Mouse (Mus musculus) lung, embryonic 14.5 days (tissue): ENCODE measurements around the gene Ager. TPM values are rescaled to one million over a fixed set of nuclear protein-coding genes. Genes with fewer than 3 reads are reported as not detected.
A peak's percentile ranks its signal among the peaks of the same experiment; 100 is the strongest.

ENCODE experiments used
- ATAC-seq: fragments of 200-750 bp; cut with Nextera tagmentation; 2 replicates; pipeline ENCODE4 v1.8.0; 2017; ENCODE audit warnings: mild to moderate bottlenecking, moderate TSS enrichment, moderate library complexity; ENCODE audit not compliant: insufficient read depth
- DNase-seq: peaks from one replicate; pipeline ENCODE4 v3.0.0-alpha.2; 2015
- H3K27ac ChIP-seq: fragments of 300-500 bp; sonication (generic); 2 replicates; pipeline ENCODE4 v1.5.1; 2014; ENCODE audit warnings: low read depth, mild to moderate bottlenecking, moderate library complexity
- H3K27me3 ChIP-seq: fragments of 300-500 bp; sonication (generic); 2 replicates; pipeline ENCODE4 v1.6.1; 2014; ENCODE audit warnings: low read length, control low read depth; ENCODE audit not compliant: insufficient read depth
- H3K36me3 ChIP-seq: fragments of 300-500 bp; sonication (generic); 2 replicates; pipeline ENCODE4 v1.6.1; 2014; ENCODE audit warnings: control low read depth; ENCODE audit not compliant: insufficient read depth
- H3K4me1 ChIP-seq: fragments of 300-500 bp; sonication (generic); 2 replicates; pipeline ENCODE4 v1.6.1; 2014; ENCODE audit warnings: antibody characterized with exemption, control low read depth; ENCODE audit not compliant: insufficient read depth
- H3K4me2 ChIP-seq: fragments of 300-500 bp; sonication (generic); 2 replicates; pipeline ENCODE4 v1.6.1; 2014; ENCODE audit warnings: mild to moderate bottlenecking
- H3K4me3 ChIP-seq: fragments of 300-500 bp; sonication (generic); 2 replicates; pipeline ENCODE4 v1.5.1; 2014; ENCODE audit warnings: low read depth, low read length
- H3K9ac ChIP-seq: fragments of 300-500 bp; sonication (generic); 2 replicates; pipeline ENCODE4 v1.6.1; 2014
- H3K9me3 ChIP-seq: fragments of 300-500 bp; sonication (generic); 2 replicates; pipeline ENCODE4 v1.6.1; 2016; ENCODE audit warnings: low read depth, low read length, control low read depth
- CTCF ChIP-seq: IDR thresholded peaks from 2 replicates; pipeline ENCODE4 v1.5.1; 2016; ENCODE audit warnings: antibody characterized with exemption, low read depth
- WGBS: fragments of 180-500 bp; shearing (Covaris S2); extraction: QIAGEN DNeasy Blood & Tissue Kit; methylation state at CpG from one replicate; pipeline ENCODE4 v1.1.7; 2014; 5-methylcytosine and 5-hydroxymethylcytosine counted together
- polyA plus RNA-seq: library from polyadenylated mRNA; unstranded; fragments of >200 nt; fragmentation: Nextera tagmentation; extraction: Ambion mirVana; gene quantifications from 2 replicates; pipeline ENCODE4 v1.2.1, GENCODE M21; 2014

Ager gene
- polyA plus RNA-seq, 1 experiment from 2014 or later: 64.7 TPM

DNA sequence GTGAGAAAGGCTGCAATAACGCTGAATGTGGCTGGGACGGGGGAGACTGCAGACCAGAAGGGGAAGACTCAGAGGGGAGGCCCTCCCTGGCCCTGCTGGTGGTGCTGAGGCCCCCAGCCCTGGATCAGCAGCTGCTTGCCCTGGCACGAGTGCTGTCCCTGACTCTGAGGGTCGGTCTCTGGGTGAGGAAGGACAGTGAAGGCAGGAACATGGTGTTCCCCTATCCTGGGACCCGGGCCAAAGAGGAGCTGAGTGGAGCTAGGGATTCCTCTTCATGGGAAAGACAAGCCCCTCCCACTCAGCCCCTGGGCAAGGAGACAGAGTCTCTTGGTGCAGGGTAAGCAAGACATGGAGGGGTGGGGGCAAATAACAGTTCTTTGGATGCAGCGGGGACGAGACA lies 14.3 kb upstream of the Ager start:
- no peak overlapping the region for H3K9ac ChIP-seq
- no peak overlapping the region for H3K4me2 ChIP-seq
- DNase-seq (no peak), ATAC-seq (no peak)
- no peaks in the 10 kb centered on the region for H3K27me3 ChIP-seq
- H3K36me3 ChIP-seq: no peaks in the 10 kb centered on the region
- peaks cover 14% of the 10 kb centered on the region; the same call in 1 of the 2 replicates for H3K4me1 ChIP-seq
- H3K27ac ChIP-seq: no peak overlapping the region
- H3K9me3 ChIP-seq: no peaks in the 10 kb centered on the region
- no peak for TF ChIP-seq CTCF
- 56% methylated on average over 7 of the region's 7 CpGs for WGBS
- no peak overlapping the region for H3K4me3 ChIP-seq

DNA sequence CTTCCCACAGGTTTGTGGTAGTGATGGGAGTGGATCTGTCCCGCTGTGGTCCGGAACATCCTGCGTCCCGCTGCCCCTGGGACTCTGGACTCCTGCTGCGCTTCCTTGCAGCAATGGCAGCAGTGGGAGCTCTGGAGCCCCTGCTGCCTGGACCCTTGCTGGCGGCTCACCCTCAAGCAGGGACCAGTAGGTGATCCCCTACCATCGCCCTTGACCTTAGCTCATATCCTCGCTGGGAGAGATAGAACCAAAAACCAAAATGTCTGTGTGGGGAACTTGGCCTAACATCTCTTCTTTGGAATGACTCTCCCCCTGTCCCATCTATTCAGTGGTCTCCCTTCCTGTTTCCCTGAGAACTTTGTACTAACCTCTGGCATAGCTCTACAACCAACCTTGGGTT lies 13.8 kb upstream of the Ager start:
- H3K27me3 ChIP-seq: no peaks in the 10 kb centered on the region
- ATAC-seq: no peak
- no peaks in the 10 kb centered on the region for H3K9me3 ChIP-seq
- H3K9ac ChIP-seq: no peak overlapping the region
- no peak overlapping the region for H3K4me3 ChIP-seq
- H3K4me1 ChIP-seq: peaks cover 14% of the 10 kb centered on the region; the same call in 1 of the 2 replicates
- H3K27ac ChIP-seq: no peak overlapping the region
- no peaks in the 10 kb centered on the region for H3K36me3 ChIP-seq
- no peak for TF ChIP-seq CTCF
- no peak overlapping the region for H3K4me2 ChIP-seq
- WGBS: 84% methylated on average over 8 of the region's 8 CpGs
- no peak for DNase-seq

DNA sequence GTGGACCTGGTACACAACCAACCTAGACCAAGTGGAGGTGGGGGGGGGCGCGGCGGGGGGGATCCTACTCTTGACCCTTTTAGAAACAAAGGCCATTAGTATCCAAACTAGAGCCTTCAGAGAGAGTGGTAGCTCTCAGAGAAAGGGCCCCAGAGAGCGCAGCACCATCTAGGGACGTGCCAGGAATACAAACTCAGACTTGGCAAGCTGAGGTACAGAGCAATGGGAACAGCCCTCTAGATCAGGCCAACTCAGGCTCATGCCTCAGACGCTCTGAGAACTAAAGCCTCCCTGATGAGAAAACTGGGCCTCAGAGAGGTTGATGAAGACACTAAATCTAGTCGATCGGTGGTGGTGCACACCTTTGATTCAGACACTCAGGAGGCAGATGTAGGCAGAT lies 12.5 kb upstream of the Ager start:
- WGBS: 89% methylated on average over 8 of the region's 8 CpGs

DNA sequence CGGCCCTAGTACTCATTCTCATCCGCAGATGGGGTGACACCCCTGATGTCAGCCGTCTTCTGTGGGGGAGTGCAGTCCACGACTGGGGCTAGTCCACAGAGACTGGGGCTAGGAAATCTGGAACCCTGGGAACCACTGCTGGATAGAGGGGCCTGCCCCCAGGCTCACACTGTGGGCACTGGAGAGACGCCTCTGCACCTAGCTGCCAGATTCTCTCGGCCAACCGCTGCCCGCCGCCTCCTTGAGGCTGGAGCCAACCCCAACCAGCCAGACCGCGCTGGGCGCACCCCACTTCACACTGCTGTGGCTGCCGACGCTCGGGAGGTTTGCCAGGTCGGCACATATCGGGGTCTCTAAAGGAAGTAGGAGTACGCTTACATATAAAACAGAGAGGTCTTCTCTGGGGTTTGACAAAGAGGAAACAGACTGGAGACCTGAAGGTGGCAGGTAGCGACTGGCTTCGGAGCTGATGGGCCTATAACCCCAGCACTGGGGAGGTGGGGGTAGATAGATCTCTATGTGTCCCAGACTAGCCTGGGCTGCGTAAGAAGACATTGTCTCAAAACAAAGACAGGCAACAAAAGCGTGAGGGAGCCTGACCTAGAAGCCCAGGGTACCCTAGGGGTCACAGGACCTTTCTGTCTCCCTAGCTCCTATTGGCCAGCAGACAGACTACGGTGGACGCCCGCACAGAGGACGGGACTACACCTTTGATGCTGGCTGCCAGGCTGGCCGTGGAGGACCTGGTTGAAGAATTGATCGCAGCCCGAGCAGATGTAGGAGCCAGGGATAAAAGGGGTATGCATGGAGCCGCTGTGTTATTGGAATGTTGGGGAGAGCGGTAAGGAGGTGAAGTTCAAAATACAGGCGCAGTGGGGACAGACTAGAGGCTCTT lies 11.5 kb upstream of the Ager start:
- ATAC-seq (peak; percentile 3), DNase-seq (peak; percentile 30)
- Histone ChIP-seq H3K4me2 (peak overlapping the region; percentile 97), H3K4me3 (peak overlapping the region; percentile 75), H3K27ac (peak overlapping the region; percentile 96), H3K36me3 (no peaks in the 10 kb centered on the region), H3K9me3 (no peaks in the 10 kb centered on the region), H3K4me1 (peaks cover 34% of the 10 kb centered on the region), H3K9ac (peak overlapping the region; percentile 91), H3K27me3 (no peaks in the 10 kb centered on the region)
- 23% methylated on average over 32 of the region's 32 CpGs for WGBS
- TF ChIP-seq CTCF: no peak

More for the DNA sequence above, 12.5 kb upstream of the Ager start:
- H3K27ac ChIP-seq: no peak overlapping the region
- no peaks in the 10 kb centered on the region for H3K36me3 ChIP-seq
- no peak overlapping the region for H3K4me3 ChIP-seq
- H3K4me1 ChIP-seq: peaks cover 24% of the 10 kb centered on the region
- H3K9ac ChIP-seq: no peak overlapping the region
- no peak overlapping the region for H3K4me2 ChIP-seq
- no peaks in the 10 kb centered on the region for H3K27me3 ChIP-seq
- ATAC-seq (no peak), DNase-seq (no peak)
- no peaks in the 10 kb centered on the region for H3K9me3 ChIP-seq
- TF ChIP-seq CTCF: no peak

DNA sequence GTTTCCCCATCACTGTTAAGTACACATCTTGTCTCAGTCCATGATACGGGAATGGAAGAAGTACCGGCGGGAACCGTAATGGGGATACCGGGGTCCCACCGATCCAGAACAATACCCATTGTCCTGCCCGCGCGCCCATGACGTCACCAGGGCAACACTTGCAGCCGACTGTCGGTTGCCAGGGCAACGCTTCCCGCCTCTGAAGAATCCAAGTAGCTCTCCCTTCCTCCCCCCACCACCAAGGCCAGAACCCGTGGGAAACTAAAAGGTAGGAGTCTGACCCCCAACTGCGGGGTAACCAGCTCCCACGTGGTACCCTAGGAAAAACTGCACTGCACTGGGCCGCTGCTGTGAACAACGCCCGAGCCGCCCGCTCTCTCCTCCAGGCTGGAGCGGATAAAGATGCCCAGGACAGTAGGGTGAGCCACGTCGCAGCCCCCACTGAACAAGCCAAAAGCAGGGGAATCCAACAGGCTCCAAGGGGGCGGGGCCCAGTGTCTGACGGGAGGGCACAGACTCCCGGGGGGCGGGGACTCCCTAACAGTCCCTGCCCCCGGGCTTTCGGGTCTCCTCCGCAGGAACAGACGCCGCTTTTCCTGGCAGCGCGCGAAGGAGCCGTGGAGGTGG lies 10.8 kb upstream of the Ager start:
- Histone ChIP-seq H3K9me3 (no peaks in the 10 kb centered on the region), H3K27ac (peak overlapping the region; percentile 96), H3K4me3 (peak overlapping the region; percentile 75), H3K9ac (peak overlapping the region; percentile 91), H3K4me1 (peaks cover 39% of the 10 kb centered on the region), H3K27me3 (no peaks in the 10 kb centered on the region), H3K4me2 (peak overlapping the region; percentile 97), H3K36me3 (no peaks in the 10 kb centered on the region)
- peak; percentile 88 for ATAC-seq
- no peak for TF ChIP-seq CTCF
- peak; percentile 96 for DNase-seq
- under 1% methylated on average over 38 of the region's 38 CpGs for WGBS

DNA sequence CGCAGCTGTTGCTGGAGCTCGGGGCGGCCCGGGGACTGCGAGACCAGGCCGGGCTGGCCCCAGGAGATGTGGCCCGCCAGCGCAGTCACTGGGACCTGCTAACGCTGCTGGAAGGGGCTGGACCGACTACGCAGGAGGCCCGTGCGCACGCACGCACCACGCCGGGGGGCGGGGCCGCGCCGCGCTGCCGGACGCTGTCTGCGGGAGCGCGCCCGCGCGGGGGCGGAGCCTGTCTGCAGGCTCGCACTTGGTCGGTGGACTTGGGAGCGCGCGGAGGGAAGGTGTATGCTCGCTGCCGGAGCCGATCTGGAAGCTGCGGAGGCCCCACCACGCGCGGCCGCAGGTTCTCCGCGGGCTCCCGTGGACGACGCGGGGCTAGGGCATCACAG lies 10.2 kb upstream of the Ager start:
- ATAC-seq (peak; percentile 82), DNase-seq (peak; percentile 98)
- H3K9me3 ChIP-seq: no peaks in the 10 kb centered on the region
- peak overlapping the region; percentile 97 for H3K4me2 ChIP-seq
- peak overlapping the region; percentile 96 for H3K27ac ChIP-seq
- peak overlapping the region; percentile 75 for H3K4me3 ChIP-seq
- TF ChIP-seq CTCF: no peak
- no peaks in the 10 kb centered on the region for H3K27me3 ChIP-seq
- peak overlapping the region; percentile 91 for H3K9ac ChIP-seq
- no peaks in the 10 kb centered on the region for H3K36me3 ChIP-seq
- peaks cover 39% of the 10 kb centered on the region for H3K4me1 ChIP-seq
- under 1% methylated on average over 50 of the region's 50 CpGs for WGBS

DNA sequence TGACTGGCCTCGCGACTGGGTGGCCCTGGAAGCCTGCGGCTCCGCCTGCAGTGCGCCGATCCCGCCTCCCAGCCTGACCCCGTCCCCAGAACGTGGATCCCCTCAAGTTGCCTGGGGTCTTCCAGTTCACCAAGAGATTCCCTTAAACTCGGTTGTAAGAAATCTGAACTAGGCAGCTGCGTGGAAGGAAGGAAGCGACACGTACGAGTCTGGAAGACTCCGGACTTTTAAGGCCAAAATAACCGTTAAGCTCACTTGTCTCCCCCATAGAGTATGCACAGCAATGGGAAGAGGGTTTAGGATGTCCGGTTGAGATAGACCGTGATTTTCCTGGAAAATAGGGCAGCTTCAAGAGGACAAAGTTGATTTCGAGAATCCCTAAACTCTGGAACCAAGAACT lies 9.8 kb upstream of the Ager start:
- H3K4me1 ChIP-seq: peaks cover 39% of the 10 kb centered on the region

More for the DNA sequence above, 9.8 kb upstream of the Ager start:
- ATAC-seq (no peak), DNase-seq (peak; percentile 26)
- H3K4me3 ChIP-seq: peak overlapping the region; percentile 75
- 2% methylated on average over 19 of the region's 19 CpGs for WGBS
- peak overlapping the region; percentile 96 for H3K27ac ChIP-seq
- H3K27me3 ChIP-seq: no peaks in the 10 kb centered on the region
- TF ChIP-seq CTCF: no peak
- H3K4me2 ChIP-seq: peak overlapping the region; percentile 97
- H3K9me3 ChIP-seq: no peaks in the 10 kb centered on the region
- H3K36me3 ChIP-seq: no peaks in the 10 kb centered on the region
- H3K9ac ChIP-seq: peak overlapping the region; percentile 91
